Mouse (Mus musculus): ENCODE data around the gene Rcor2. TPM values are rescaled to one million over a fixed set of nuclear protein-coding genes. Genes with fewer than 3 reads are reported as not detected.

Rcor2 gene
- 0.99 TPM for polyA plus RNA-seq (2014; fragmentation: Illumina TruSeq; extraction: RNeasy Lipid Tissue Mini Kit (QIAGEN cat#74804); ENCODE audit: insufficient read depth, low read depth, low replicate concordance)

DNA sequence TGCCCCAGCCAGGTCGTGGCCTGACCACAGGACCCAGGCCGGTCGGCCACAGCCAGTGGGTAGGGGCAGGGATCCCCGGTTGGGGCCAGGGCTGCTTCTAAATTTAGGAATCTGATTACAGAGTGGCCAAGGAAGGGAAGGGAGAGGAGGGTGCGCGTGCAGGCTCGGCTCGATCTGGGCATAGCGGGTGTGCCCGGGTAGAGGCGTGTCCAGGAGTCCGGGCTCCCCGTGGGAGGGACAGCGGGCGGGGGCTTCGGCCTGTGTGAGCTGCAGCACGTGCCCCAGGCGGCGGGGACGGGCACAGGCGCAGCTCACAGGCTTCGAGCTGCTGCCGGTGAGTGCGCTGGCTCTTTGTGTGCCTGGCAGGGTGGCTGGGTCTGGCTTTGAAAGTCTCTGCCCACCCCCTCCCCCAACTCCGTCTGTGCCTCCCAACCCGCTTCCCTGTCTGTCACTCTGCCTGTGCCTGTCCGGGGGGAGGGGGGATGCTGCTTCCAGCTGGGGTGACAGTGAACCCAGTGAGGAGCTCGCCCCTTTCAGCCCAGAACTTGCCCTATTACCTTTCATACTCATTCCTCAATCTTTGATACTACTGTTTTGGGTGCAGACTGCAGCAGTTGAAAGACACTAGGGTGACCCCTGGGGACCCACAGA lies at the start of gene Rcor2:
TSS of gene Rcor2 (plus strand) at position 235 of the 651 bp plus-strand sequence.

DNA sequence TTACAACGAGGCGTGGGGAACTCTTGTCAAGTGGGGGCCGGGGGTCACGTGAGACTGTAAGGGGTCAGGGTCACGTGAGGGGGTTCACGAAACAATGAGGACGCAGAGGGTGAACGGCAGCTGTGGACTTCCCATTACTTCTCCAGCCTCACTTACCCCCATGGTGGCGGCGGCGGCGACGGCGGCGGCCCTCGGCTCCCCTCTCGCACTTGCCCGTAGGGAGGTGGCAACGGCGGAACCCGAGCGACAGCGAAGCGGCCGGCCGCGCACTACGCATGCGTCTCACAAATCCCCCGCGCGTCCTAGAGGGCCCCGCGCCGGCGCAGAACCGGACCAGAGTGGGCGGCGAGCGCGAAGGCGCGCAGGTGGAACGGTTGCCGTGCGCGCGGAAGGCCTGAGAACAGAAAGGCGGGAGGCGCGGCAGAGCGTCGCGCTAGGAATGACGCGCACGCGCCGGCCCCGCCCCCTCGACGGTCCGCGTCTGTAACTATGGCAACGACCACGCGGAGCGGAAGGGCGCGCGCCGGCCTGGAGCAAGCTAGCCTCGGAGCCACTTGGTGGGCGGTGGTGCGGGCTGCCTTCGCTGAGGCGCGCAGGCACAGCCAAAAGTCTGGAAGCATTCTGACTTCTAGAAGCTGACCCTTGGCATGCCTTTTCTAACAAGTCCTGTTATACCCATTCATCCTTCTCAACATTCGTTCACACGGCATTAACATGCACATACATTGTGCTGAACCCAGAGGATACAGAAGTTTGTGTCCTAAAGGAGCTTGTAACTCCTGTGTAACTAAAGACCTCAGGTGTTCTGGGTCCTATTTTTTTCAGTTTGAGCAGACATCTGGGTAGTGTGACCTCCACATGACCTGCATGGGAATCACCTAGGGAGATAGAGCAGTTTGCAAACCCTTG lies 26.1 kb upstream of the Rcor2 start, which contains the start of gene Naa40:
TSS of gene Naa40 (minus strand) at position 402 of the 909 bp plus-strand sequence.

Other genes with a start within 250 kb of the Rcor2 start
- gene Fermt3, start 247.9 kb upstream of the Rcor2 start, polyA plus RNA-seq (2014; fragmentation: Illumina TruSeq; extraction: RNeasy Lipid Tissue Mini Kit (QIAGEN cat#74804); ENCODE audit: insufficient read depth, low read depth, low replicate concordance), result 17.2 TPM
- 69.0 TPM for gene Stip1, start 227.4 kb upstream of the Rcor2 start, polyA plus RNA-seq (2014; fragmentation: Illumina TruSeq; extraction: RNeasy Lipid Tissue Mini Kit (QIAGEN cat#74804); ENCODE audit: insufficient read depth, low read depth, low replicate concordance)
- gene Macrod1, start 210.5 kb upstream of the Rcor2 start, polyA plus RNA-seq (2014; fragmentation: Illumina TruSeq; extraction: RNeasy Lipid Tissue Mini Kit (QIAGEN cat#74804); ENCODE audit: insufficient read depth, low read depth, low replicate concordance), result 22.1 TPM
- gene Flrt1, start 161.6 kb upstream of the Rcor2 start, polyA plus RNA-seq (2014; fragmentation: Illumina TruSeq; extraction: RNeasy Lipid Tissue Mini Kit (QIAGEN cat#74804); ENCODE audit: insufficient read depth, low read depth, low replicate concordance), result 0.06 TPM
- gene Otub1, start 61.0 kb upstream of the Rcor2 start, polyA plus RNA-seq (2014; fragmentation: Illumina TruSeq; extraction: RNeasy Lipid Tissue Mini Kit (QIAGEN cat#74804); ENCODE audit: insufficient read depth, low read depth, low replicate concordance), result 39.3 TPM
- 408 TPM for gene Cox8a, start 49.7 kb upstream of the Rcor2 start, polyA plus RNA-seq (2014; fragmentation: Illumina TruSeq; extraction: RNeasy Lipid Tissue Mini Kit (QIAGEN cat#74804); ENCODE audit: insufficient read depth, low read depth, low replicate concordance)
- gene Naa40, start 26.1 kb upstream of the Rcor2 start, polyA plus RNA-seq (2014; fragmentation: Illumina TruSeq; extraction: RNeasy Lipid Tissue Mini Kit (QIAGEN cat#74804); ENCODE audit: insufficient read depth, low read depth, low replicate concordance), result 8.4 TPM
- 18.9 TPM for gene Mark2, start 74.5 kb downstream of the Rcor2 start, polyA plus RNA-seq (2014; fragmentation: Illumina TruSeq; extraction: RNeasy Lipid Tissue Mini Kit (QIAGEN cat#74804); ENCODE audit: insufficient read depth, low read depth, low replicate concordance)
- 12.3 TPM for gene Spindoc, start 115.7 kb downstream of the Rcor2 start, polyA plus RNA-seq (2014; fragmentation: Illumina TruSeq; extraction: RNeasy Lipid Tissue Mini Kit (QIAGEN cat#74804); ENCODE audit: insufficient read depth, low read depth, low replicate concordance)
- gene 2700081O15Rik, start 150.3 kb downstream of the Rcor2 start, polyA plus RNA-seq (2014; fragmentation: Illumina TruSeq; extraction: RNeasy Lipid Tissue Mini Kit (QIAGEN cat#74804); ENCODE audit: insufficient read depth, low read depth, low replicate concordance), result 6.3 TPM
- gene Rtn3, start 216.0 kb downstream of the Rcor2 start, polyA plus RNA-seq (2014; fragmentation: Illumina TruSeq; extraction: RNeasy Lipid Tissue Mini Kit (QIAGEN cat#74804); ENCODE audit: insufficient read depth, low read depth, low replicate concordance), result 105 TPM
- gene Atl3, start 226.7 kb downstream of the Rcor2 start, polyA plus RNA-seq (2014; fragmentation: Illumina TruSeq; extraction: RNeasy Lipid Tissue Mini Kit (QIAGEN cat#74804); ENCODE audit: insufficient read depth, low read depth, low replicate concordance), result 22.3 TPM